Mouse (Mus musculus) stomach, embryonic 14.5 days (tissue): ENCODE measurements around the gene March6. TPM values are rescaled to one million over a fixed set of nuclear protein-coding genes. Genes with fewer than 3 reads are reported as not detected.
A peak's percentile ranks its signal among the peaks of the same experiment; 100 is the strongest.

Experiments
- ATAC-seq: fragments of 200-750 bp; cut with Nextera tagmentation; 2 replicates; pipeline ENCODE4 v1.8.0; 2017; ENCODE audit warnings: low read depth, moderate TSS enrichment; ENCODE audit not compliant: insufficient number of reproducible peaks, insufficient read depth, low FRiP score
- H3K27ac ChIP-seq: fragments of 300-500 bp; sonication (generic); 2 replicates; pipeline ENCODE4 v1.5.1; 2014; ENCODE audit warnings: mild to moderate bottlenecking, low read length, moderate library complexity, mixed read lengths
- H3K27me3 ChIP-seq: fragments of 300-500 bp; sonication (generic); 2 replicates; pipeline ENCODE4 v1.6.1; 2014; ENCODE audit warnings: low read length, control low read depth, mixed read lengths; ENCODE audit not compliant: control insufficient read depth, insufficient read depth
- H3K36me3 ChIP-seq: fragments of 300-500 bp; sonication (generic); 2 replicates; pipeline ENCODE4 v1.6.1; 2014; ENCODE audit warnings: mild to moderate bottlenecking, control low read depth, low read length, moderate library complexity, mixed read lengths; ENCODE audit not compliant: control insufficient read depth, insufficient read depth
- H3K4me1 ChIP-seq: fragments of 300-500 bp; sonication (generic); 2 replicates; pipeline ENCODE4 v1.6.1; 2014; ENCODE audit warnings: low read length, control low read depth, mixed read lengths; ENCODE audit not compliant: control insufficient read depth, insufficient read depth
- H3K4me2 ChIP-seq: fragments of 300-500 bp; sonication (generic); replicated peaks from 2 replicates; pipeline ENCODE4 v1.6.1; 2014; ENCODE audit warnings: low read depth, low read length, control low read depth
- H3K4me3 ChIP-seq: fragments of 300-500 bp; sonication (generic); 2 replicates; pipeline ENCODE4 v1.5.1; 2014; ENCODE audit warnings: low read depth, low read length, control low read depth
- H3K9ac ChIP-seq: fragments of 300-500 bp; sonication (generic); replicated peaks from 2 replicates; pipeline ENCODE4 v1.6.1; 2014; ENCODE audit warnings: low read depth, mild to moderate bottlenecking, control low read depth, low read length, moderate library complexity, mixed read lengths
- H3K9me3 ChIP-seq: fragments of 300-500 bp; sonication (generic); 2 replicates; pipeline ENCODE4 v1.6.1; 2016; ENCODE audit warnings: low read depth, low read length, control low read depth; ENCODE audit not compliant: control insufficient read depth
- WGBS: fragments of 180-500 bp; shearing (Covaris S2); extraction: QIAGEN DNeasy Blood & Tissue Kit; methylation state at CpG from one replicate; pipeline ENCODE4 v1.1.7; 2014; 5-methylcytosine and 5-hydroxymethylcytosine counted together
- polyA plus RNA-seq: library from polyadenylated mRNA; unstranded; fragments of >200 nt; fragmentation: Nextera tagmentation; extraction: Ambion mirVana; gene quantifications from 2 replicates; pipeline ENCODE4 v1.2.1, GENCODE M21; 2014

Gene March6
- polyA plus RNA-seq, 1 experiment from 2014 or later = 37.2 TPM

GRCm38 (mm10) chr15:31550381-31550780, 19.5 kb upstream of the March6 start:
- H3K4me1 ChIP-seq = no peaks in the 10 kb centered on the region
- no peak overlapping the region for H3K9ac ChIP-seq
- no peaks in the 10 kb centered on the region for H3K36me3 ChIP-seq
- 65% methylated on average over 4 of the region's 4 CpGs for WGBS
- no peaks in the 10 kb centered on the region for H3K9me3 ChIP-seq
- H3K4me3 ChIP-seq = no peak overlapping the region
- H3K27me3 ChIP-seq = no peaks in the 10 kb centered on the region
- H3K27ac ChIP-seq = no peak overlapping the region
- H3K4me2 ChIP-seq = no peak overlapping the region
- ATAC-seq = no peak

GRCm38 (mm10) chr15:31547421-31547820, 16.6 kb upstream of the March6 start:
- Histone ChIP-seq H3K27ac (no peak overlapping the region), H3K36me3 (no peaks in the 10 kb centered on the region), H3K27me3 (no peaks in the 10 kb centered on the region), H3K4me2 (no peak overlapping the region), H3K9me3 (no peaks in the 10 kb centered on the region), H3K4me1 (peaks cover 2% of the 10 kb centered on the region; the same call in 1 of the 2 replicates), H3K4me3 (no peak overlapping the region), H3K9ac (no peak overlapping the region)
- 66% methylated on average over 5 of the region's 5 CpGs for WGBS
- ATAC-seq = no peak

GRCm38 (mm10) chr15:31546291-31546690, 15.4 kb upstream of the March6 start:
- ATAC-seq = no peak
- Histone ChIP-seq H3K9me3 (no peaks in the 10 kb centered on the region), H3K4me3 (no peak overlapping the region), H3K36me3 (no peaks in the 10 kb centered on the region), H3K27ac (no peak overlapping the region), H3K27me3 (no peaks in the 10 kb centered on the region), H3K9ac (no peak overlapping the region), H3K4me2 (no peak overlapping the region), H3K4me1 (peaks cover 8% of the 10 kb centered on the region)
- WGBS = 84% methylated on average over 6 of the region's 6 CpGs

- Histone ChIP-seq H3K27me3 (no peaks in the 10 kb centered on the region), H3K9ac (no peak overlapping the region), H3K4me2 (no peak overlapping the region), H3K36me3 (no peaks in the 10 kb centered on the region), H3K4me1 (peaks cover 13% of the 10 kb centered on the region), H3K4me3 (no peak overlapping the region), H3K27ac (no peak overlapping the region), H3K9me3 (no peaks in the 10 kb centered on the region)
- WGBS = 86% methylated on average over 1 of the region's 1 CpGs
- no peak for ATAC-seq
Observed at GRCm38 (mm10) chr15:31545058-31545457, 14.2 kb upstream of the March6 start.

DNA sequence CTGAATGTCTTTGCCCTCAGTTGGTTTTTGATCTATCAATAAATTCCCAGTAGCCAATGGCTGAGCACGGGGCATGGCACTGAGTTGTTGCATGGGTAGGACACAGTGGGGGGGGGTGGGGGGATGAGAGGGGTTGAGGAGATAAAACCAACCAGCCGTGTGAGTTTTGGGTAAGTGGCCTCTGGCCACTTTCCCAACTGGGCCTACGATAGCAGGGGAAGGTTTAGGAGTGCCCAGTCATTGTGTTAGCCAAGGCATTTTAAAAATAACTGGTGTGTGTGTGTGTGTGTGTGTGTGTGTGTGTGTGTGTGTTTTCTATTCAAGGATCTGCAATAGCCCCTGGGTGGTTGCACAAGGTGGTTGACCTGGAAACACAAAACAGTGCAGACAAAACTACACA, 12.4 kb upstream of the March6 start:
- ATAC-seq = no peak
- Histone ChIP-seq H3K4me3 (no peak overlapping the region), H3K27ac (no peak overlapping the region), H3K9ac (no peak overlapping the region), H3K36me3 (no peaks in the 10 kb centered on the region), H3K4me1 (peaks cover 13% of the 10 kb centered on the region), H3K9me3 (no peaks in the 10 kb centered on the region), H3K4me2 (no peak overlapping the region), H3K27me3 (no peaks in the 10 kb centered on the region)
- 17% methylated on average over 3 of the region's 3 CpGs for WGBS

GRCm38 (mm10) chr15:31542013-31542958, 11.4 kb upstream of the March6 start:
- WGBS = 11% methylated on average over 10 of the region's 10 CpGs
- H3K27ac ChIP-seq = peak overlapping the region; percentile 58; the same call in 1 of the 2 replicates
- peak; percentile 46; the same call in 1 of the 2 replicates for ATAC-seq

DNA sequence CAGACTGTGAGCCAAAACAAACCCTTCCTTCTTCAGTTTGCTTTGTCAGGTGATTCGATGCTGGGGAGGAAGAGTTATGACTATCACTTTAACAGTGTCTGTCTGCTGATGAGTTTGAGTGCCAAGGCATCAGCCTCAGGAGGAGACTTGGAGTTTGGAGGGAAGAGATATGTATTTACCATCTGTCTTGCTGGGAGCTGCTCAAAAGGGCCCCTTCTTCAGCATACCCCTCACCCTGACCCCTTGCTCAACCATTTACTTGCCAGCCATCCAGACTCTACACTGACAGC, 9.6 kb upstream of the March6 start:
- no peak overlapping the region; the same call in 1 of the 2 replicates for H3K27ac ChIP-seq
- no peak overlapping the region for H3K9ac ChIP-seq
- H3K4me2 ChIP-seq = no peak overlapping the region
- WGBS = 23% methylated on average over 1 of the region's 1 CpGs
- no peaks in the 10 kb centered on the region for H3K27me3 ChIP-seq
- no peaks in the 10 kb centered on the region for H3K36me3 ChIP-seq
- no peak for ATAC-seq
- H3K4me1 ChIP-seq = peaks cover 13% of the 10 kb centered on the region
- no peaks in the 10 kb centered on the region for H3K9me3 ChIP-seq
- no peak overlapping the region for H3K4me3 ChIP-seq

More at GRCm38 (mm10) chr15:31542013-31542958, 11.4 kb upstream of the March6 start:
- Histone ChIP-seq H3K9me3 (no peaks in the 10 kb centered on the region), H3K4me3 (no peak overlapping the region), H3K36me3 (no peaks in the 10 kb centered on the region), H3K27me3 (no peaks in the 10 kb centered on the region), H3K4me2 (no peak overlapping the region), H3K9ac (no peak overlapping the region), H3K4me1 (peaks cover 13% of the 10 kb centered on the region)

- H3K27ac ChIP-seq = no peak overlapping the region; the same call in 1 of the 2 replicates
- WGBS = 34% methylated on average over 9 of the region's 9 CpGs
- H3K4me2 ChIP-seq = no peak overlapping the region
- no peaks in the 10 kb centered on the region for H3K36me3 ChIP-seq
- peaks cover 13% of the 10 kb centered on the region for H3K4me1 ChIP-seq
- no peak overlapping the region for H3K4me3 ChIP-seq
- no peak for ATAC-seq
- no peak overlapping the region for H3K9ac ChIP-seq
- H3K27me3 ChIP-seq = no peaks in the 10 kb centered on the region
- H3K9me3 ChIP-seq = no peaks in the 10 kb centered on the region
Observed at GRCm38 (mm10) chr15:31539643-31540512, 9.0 kb upstream of the March6 start.
